Mouse (Mus musculus): Measurements from ENCODE around the gene Phf12. TPM values are rescaled to one million over a fixed set of nuclear protein-coding genes. Genes with fewer than 3 reads are reported as not detected.

The Phf12 gene
- polyA plus RNA-seq, 1 experiment from 2014 or later = 20.7 TPM

DNA sequence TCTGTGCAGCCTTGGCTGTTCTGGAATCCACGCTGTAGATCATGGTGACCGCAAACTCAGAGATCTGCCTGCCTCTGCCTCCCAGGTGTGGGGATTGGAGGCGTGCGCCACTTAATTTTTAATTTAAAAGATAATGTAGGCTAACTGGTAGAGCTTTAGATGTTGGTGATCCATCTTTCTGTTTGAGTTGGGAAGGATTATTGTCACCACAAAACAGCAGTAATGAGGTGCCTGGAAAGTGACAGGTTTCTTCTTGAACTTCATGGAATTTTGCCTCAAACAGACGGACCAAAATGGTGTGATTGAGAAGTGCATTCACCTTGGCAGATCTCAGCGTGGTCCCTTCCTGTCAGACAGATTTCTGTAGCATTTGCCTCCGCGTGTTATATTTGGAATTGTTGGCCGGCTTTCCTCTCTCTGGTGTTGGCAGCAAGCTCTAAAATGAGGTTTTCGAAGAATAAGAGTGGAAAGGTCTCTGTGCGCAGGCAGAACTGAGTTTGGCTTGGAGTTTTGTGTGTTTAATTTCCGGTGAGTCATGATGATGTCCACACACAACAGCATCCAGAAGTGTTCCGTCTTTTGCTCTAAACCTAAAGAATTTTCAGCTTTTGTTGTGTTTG lies 6.6 kb downstream of the Phf12 start:
- H3K27ac ChIP-seq = no peak overlapping the region
- peaks cover 17% of the 10 kb centered on the region for H3K4me1 ChIP-seq
- H3K36me3 ChIP-seq (ENCODE audit: poor library complexity, severe bottlenecking) = peaks cover 65% of the 10 kb centered on the region
- no peak overlapping the region for H3K9ac ChIP-seq
- H3K4me3 ChIP-seq = no peak overlapping the region
- no peak overlapping the region for H3K4me2 ChIP-seq
- no peaks in the 10 kb centered on the region for H3K9me3 ChIP-seq (replicated peaks)
- ATAC-seq = no peak
- 94% methylated on average over 13 of the region's 13 CpGs for WGBS
- no peaks in the 10 kb centered on the region for H3K27me3 ChIP-seq

- Histone ChIP-seq H3K4me1 (no peaks in the 10 kb centered on the region), H3K4me2 (no peak overlapping the region), H3K9me3 (replicated peaks) (no peaks in the 10 kb centered on the region), H3K27ac (no peak overlapping the region), H3K27me3 (no peaks in the 10 kb centered on the region), H3K36me3 (ENCODE audit: poor library complexity, severe bottlenecking) (peaks cover 25% of the 10 kb centered on the region), H3K4me3 (no peak overlapping the region), H3K9ac (no peak overlapping the region)
- WGBS = 62% methylated on average over 1 of the region's 1 CpGs
- ATAC-seq = no peak
Measured at GRCm38 (mm10) chr11:77995556-77995955, 13.0 kb downstream of the Phf12 start.

DNA sequence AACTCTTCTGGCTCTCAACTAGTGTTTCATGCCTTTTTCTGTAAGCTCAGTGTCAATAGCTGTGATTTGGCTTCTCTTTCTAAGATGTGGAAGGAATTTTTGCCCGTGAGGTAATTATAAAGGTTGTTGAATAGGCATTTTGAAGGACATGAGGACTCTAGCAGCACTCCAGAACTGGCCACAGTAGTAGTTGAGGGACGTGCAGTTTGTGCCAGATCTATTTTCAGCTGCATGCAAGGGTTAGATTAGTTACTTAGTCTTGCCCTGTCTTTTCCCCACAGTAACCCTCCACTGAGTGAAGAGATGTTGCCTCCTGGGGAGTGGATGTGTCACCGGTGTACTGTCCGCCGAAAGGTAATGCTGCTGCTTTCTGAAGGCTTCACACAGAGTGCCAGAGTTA lies 23.9 kb downstream of the Phf12 start:
- H3K9me3 ChIP-seq (replicated peaks) = no peaks in the 10 kb centered on the region
- H3K4me3 ChIP-seq = no peak overlapping the region
- H3K4me2 ChIP-seq = no peak overlapping the region
- H3K36me3 ChIP-seq (ENCODE audit: poor library complexity, severe bottlenecking) = peaks cover 53% of the 10 kb centered on the region
- no peaks in the 10 kb centered on the region for H3K27me3 ChIP-seq
- 94% methylated on average over 5 of the region's 5 CpGs for WGBS
- no peak overlapping the region for H3K9ac ChIP-seq
- H3K27ac ChIP-seq = no peak overlapping the region
- no peak for ATAC-seq
- H3K4me1 ChIP-seq = peaks cover 7% of the 10 kb centered on the region

DNA sequence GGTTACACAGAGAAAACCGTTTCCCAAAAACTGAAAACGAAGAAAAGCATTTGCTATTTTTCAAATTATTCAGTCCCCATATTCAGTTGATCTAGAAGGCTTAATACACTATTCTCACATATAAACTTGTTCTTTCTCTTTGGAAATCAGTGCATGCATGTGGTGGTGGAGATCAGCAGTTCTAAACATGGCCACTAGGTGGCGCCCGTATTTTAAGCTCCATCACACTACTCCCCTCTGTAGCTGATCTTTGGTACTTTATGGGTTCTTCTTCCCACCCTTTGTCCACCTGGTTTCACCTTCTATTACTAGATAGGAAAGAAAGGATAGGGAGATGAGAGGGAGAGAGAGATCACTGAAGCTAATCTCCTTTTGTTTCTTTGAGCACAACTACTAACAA lies 37.1 kb downstream of the Phf12 start:
- H3K27ac ChIP-seq = no peak overlapping the region
- 0 out of 2 replicates have a peak, but pooled peaks have one; percentile 55 for ATAC-seq
- H3K9ac ChIP-seq = no peak overlapping the region
- WGBS = 28% methylated on average over 4 of the region's 4 CpGs
- H3K27me3 ChIP-seq = no peaks in the 10 kb centered on the region
- no peaks in the 10 kb centered on the region for H3K9me3 ChIP-seq (replicated peaks)
- no peaks in the 10 kb centered on the region for H3K4me1 ChIP-seq
- no peak overlapping the region for H3K4me3 ChIP-seq
- peaks cover 90% of the 10 kb centered on the region for H3K36me3 ChIP-seq (ENCODE audit: poor library complexity, severe bottlenecking)
- no peak overlapping the region for H3K4me2 ChIP-seq

- no peak for ATAC-seq
- Histone ChIP-seq H3K27me3 (no peaks in the 10 kb centered on the region), H3K36me3 (ENCODE audit: poor library complexity, severe bottlenecking) (peaks cover 88% of the 10 kb centered on the region), H3K4me1 (no peaks in the 10 kb centered on the region), H3K4me3 (no peak overlapping the region), H3K4me2 (no peak overlapping the region), H3K9ac (no peak overlapping the region), H3K27ac (no peak overlapping the region), H3K9me3 (replicated peaks) (no peaks in the 10 kb centered on the region)
- 85% methylated on average over 8 of the region's 8 CpGs for WGBS
Measured at GRCm38 (mm10) chr11:78023607-78024006, 41.1 kb downstream of the Phf12 start.

GRCm38 (mm10) chr11:78029240-78029639 lies 46.7 kb downstream of the Phf12 start:
- WGBS = 83% methylated on average over 8 of the region's 8 CpGs
- H3K36me3 ChIP-seq (ENCODE audit: poor library complexity, severe bottlenecking) = peaks cover 60% of the 10 kb centered on the region

DNA sequence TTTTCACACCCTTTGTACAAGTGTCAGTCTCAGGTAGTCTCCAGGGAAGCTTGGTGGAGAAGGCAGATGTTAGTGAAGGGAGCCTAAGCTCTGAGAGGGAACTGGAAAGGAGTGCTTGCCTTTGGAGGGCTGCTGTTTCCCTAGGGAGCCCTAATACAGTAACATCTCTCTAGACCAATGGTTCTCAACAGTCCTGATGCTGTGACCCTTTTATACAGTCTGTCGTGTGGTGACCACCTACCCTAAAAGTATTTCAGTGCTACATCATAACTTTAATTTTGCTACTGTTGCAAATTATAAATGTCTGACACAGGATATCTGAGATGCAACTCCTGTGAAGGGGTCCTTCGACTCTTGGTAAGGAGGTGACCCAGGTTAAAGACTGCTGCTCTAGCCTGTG lies 48.0 kb downstream of the Phf12 start:
- Histone ChIP-seq H3K4me3 (no peak overlapping the region), H3K27ac (no peak overlapping the region), H3K27me3 (no peaks in the 10 kb centered on the region), H3K4me2 (no peak overlapping the region), H3K4me1 (peaks cover 26% of the 10 kb centered on the region), H3K36me3 (ENCODE audit: poor library complexity, severe bottlenecking) (peaks cover 57% of the 10 kb centered on the region), H3K9me3 (replicated peaks) (no peaks in the 10 kb centered on the region), H3K9ac (no peak overlapping the region)
- no peak for ATAC-seq
- whole genome bisulfite sequencing = 83% methylated on average over 2 of the region's 2 CpGs

More at GRCm38 (mm10) chr11:78029240-78029639, 46.7 kb downstream of the Phf12 start:
- Histone ChIP-seq H3K9me3 (replicated peaks) (no peaks in the 10 kb centered on the region), H3K9ac (no peak overlapping the region), H3K4me1 (peaks cover 26% of the 10 kb centered on the region), H3K4me2 (no peak overlapping the region), H3K27ac (no peak overlapping the region), H3K27me3 (no peaks in the 10 kb centered on the region), H3K4me3 (no peak overlapping the region)
- no peak for ATAC-seq

DNA sequence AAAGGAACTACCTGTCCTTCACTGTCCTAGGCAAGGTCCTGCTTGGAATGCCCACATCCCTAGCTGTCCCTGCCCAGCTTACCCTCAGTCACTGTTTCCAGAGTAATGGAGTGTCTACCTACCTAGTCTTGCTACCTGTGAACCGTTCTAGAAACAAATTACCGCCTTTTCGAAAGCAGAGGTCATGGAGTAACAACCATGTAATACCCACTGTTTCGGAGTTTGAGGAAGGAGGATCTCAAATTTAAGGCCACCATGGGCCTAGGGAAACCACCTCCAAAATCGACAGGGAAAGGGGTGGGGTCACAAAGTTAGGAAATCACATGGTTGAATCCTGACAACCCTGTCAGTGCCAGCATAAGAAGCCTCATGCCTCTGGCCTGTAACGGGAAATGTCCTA lies 48.8 kb downstream of the Phf12 start:
- H3K4me2 ChIP-seq = peak overlapping the region; percentile 86
- no peaks in the 10 kb centered on the region for H3K9me3 ChIP-seq (replicated peaks)
- peak overlapping the region; percentile 87; the same call in 1 of the 2 replicates for H3K9ac ChIP-seq
- H3K27me3 ChIP-seq = no peaks in the 10 kb centered on the region
- H3K4me1 ChIP-seq = peaks cover 26% of the 10 kb centered on the region
- peaks cover 49% of the 10 kb centered on the region for H3K36me3 ChIP-seq (ENCODE audit: poor library complexity, severe bottlenecking)
- peak overlapping the region; percentile 93 for H3K27ac ChIP-seq
- WGBS = 44% methylated on average over 6 of the region's 6 CpGs
- no peak for ATAC-seq
- peak overlapping the region; percentile 74 for H3K4me3 ChIP-seq

DNA sequence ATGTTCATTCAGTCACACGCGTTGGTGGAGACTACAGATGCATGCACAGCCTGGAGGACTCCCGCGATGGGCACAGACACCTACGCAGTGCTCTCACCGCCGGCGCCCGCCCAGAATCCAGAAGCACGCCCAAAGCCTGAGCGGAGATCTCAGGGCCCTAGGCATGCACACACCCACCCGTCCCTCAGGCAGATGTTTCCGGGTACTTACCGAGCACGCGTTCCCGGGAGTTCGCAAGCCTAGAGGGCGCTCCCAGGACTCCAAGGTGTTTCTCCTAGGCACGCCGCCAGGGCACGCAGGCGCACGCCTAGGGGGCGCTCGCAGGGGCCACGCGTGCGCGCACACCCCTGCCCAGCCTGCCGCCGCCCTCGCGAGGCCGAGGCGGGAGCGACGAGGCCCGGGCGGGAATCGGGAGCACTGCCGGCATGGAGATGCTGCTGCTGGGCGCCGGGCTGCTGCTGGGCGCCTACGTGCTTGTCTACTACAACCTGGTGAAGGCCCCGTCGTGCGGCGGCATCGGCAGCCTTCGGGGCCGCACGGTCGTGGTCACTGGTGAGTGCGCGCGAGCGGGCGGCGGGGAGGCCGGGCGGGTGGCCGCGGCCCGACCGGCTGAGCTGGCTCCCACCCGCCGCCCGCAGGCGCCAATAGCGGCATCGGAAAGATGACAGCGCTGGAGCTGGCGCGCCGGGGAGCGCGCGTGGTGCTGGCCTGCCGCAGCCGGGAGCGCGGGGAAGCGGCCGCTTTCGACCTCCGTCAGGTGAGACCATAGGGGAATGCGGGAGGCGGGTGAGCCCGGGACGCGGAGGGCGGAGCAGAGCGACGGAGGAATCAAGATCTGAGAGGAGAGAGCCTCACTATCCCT lies 49.6 kb downstream of the Phf12 start, which contains the start of gene Dhrs13:
Gene Dhrs13 (plus strand): TSS at position 334 of the 862 bp plus-strand sequence.
- H3K27ac ChIP-seq = peak within 1 kb of the TSS; percentile 93

DNA sequence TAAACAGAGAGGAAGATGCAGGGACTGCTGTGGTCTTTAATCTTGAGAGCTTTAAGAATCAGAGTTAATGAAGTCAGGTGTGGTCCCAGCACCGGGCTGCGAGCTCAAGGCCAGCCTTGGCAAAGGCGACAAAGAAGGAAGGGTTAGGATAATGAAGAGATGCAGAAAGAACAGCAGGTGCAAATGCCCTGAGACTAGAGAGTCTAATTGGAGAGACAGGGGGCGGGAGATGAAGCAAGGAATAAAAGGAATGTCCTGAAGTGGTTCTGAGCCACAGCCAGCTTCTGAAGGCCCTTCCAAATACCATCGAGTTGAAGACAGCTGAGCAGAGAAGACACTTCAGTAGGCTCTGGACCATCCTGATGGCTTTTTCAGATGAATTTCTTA lies 50.2 kb downstream of the Phf12 start:
- peaks cover 34% of the 10 kb centered on the region for H3K4me1 ChIP-seq
- peak overlapping the region; percentile 86 for H3K4me2 ChIP-seq
- H3K9ac ChIP-seq = peak overlapping the region; percentile 87
- H3K36me3 ChIP-seq (ENCODE audit: poor library complexity, severe bottlenecking) = peaks cover 35% of the 10 kb centered on the region
- H3K9me3 ChIP-seq (replicated peaks) = no peaks in the 10 kb centered on the region
- WGBS = 3% methylated on average over 5 of the region's 5 CpGs
- H3K27ac ChIP-seq = peak overlapping the region; percentile 93
- H3K4me3 ChIP-seq = peak overlapping the region; percentile 74
- H3K27me3 ChIP-seq = no peaks in the 10 kb centered on the region
- ATAC-seq = 0 out of 2 replicates have a peak, but pooled peaks have one; percentile 3

More for the DNA sequence above, 49.6 kb downstream of the Phf12 start, which contains the start of gene Dhrs13:
- Histone ChIP-seq H3K4me3 (peak within 1 kb of the TSS; percentile 74), H3K9me3 (replicated peaks) (no peaks in the 10 kb centered on the region), H3K36me3 (ENCODE audit: poor library complexity, severe bottlenecking) (peaks cover 41% of the 10 kb centered on the region), H3K27me3 (no peaks in the 10 kb centered on the region), H3K4me2 (peak within 1 kb of the TSS; percentile 86), H3K4me1 (peaks cover 29% of the 10 kb centered on the region), H3K9ac (peak within 1 kb of the TSS; percentile 87)
- under 1% methylated on average over 96 of the region's 96 CpGs for WGBS
- peak; percentile 91 for ATAC-seq

DNA sequence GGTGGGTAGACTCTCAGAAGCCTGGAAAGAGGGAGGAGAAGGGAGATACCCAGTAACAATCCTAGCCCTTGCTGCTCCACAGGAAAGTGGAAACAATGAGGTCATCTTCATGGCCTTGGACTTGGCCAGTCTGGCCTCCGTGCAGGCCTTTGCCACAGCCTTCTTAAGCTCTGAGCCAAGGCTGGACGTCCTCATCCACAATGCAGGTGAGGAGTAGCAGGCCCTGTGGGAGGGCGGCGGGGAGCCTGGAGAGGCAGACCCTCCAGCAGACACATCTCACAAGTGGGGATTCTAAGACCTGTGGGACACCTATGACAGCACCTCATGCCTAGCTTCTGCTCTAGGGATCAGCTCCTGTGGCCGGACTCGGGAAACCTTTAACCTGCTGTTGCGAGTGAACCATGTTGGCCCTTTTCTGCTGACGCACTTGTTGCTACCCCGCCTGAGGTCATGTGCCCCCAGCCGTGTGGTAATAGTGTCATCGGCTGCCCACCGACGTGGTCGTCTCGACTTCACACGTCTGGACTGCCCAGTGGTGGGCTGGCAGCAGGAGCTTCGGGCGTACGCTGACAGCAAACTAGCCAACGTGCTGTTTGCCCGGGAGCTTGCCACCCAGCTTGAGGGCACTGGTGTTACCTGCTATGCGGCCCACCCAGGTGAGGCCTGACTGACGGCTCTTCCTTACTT lies 51.5 kb downstream of the Phf12 start:
- no peak overlapping the region for H3K4me3 ChIP-seq
- no peak overlapping the region for H3K27ac ChIP-seq
- peaks cover 22% of the 10 kb centered on the region for H3K36me3 ChIP-seq (ENCODE audit: poor library complexity, severe bottlenecking)
- H3K9ac ChIP-seq = no peak overlapping the region
- no peak overlapping the region for H3K4me2 ChIP-seq
- no peaks in the 10 kb centered on the region for H3K9me3 ChIP-seq (replicated peaks)
- WGBS = 95% methylated on average over 23 of the region's 23 CpGs
- H3K27me3 ChIP-seq = no peaks in the 10 kb centered on the region
- ATAC-seq = no peak
- peaks cover 44% of the 10 kb centered on the region for H3K4me1 ChIP-seq

DNA sequence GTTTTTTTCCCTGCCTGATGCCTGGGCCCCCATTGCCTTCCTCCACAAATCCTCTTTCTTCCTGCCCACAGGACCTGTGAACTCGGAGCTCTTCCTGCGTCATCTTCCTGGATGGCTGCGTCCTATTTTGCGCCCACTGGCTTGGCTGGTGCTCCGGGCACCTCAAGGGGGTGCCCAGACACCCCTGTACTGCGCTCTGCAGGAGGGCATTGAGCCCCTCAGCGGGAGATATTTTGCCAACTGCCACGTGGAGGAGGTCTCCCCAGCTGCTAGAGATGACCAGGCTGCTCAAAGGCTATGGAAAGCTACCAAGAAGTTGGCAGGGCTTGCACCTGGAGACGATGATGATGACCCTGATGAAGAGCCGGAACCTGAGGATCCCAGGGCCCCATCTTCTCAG lies 54.2 kb downstream of the Phf12 start:
- Histone ChIP-seq H3K4me1 (peaks cover 42% of the 10 kb centered on the region), H3K9me3 (replicated peaks) (no peaks in the 10 kb centered on the region), H3K27ac (no peak overlapping the region), H3K9ac (no peak overlapping the region), H3K4me2 (no peak overlapping the region), H3K4me3 (no peak overlapping the region), H3K36me3 (ENCODE audit: poor library complexity, severe bottlenecking) (peaks cover 25% of the 10 kb centered on the region), H3K27me3 (no peaks in the 10 kb centered on the region)
- ATAC-seq = no peak
- 84% methylated on average over 10 of the region's 10 CpGs for WGBS
